Mouse (Mus musculus) heart, postnatal 0 days (tissue): ENCODE data around the gene Inpp4a. TPM values are rescaled to one million over a fixed set of nuclear protein-coding genes. Genes with fewer than 3 reads are reported as not detected.
A peak's percentile ranks its signal among the peaks of the same experiment; 100 is the strongest.

Experiments used
- ATAC-seq: fragments of 200-750 bp; cut with Nextera tagmentation; 2 replicates; pipeline ENCODE4 v1.8.0; 2017; ENCODE audit warnings: low read depth, moderate number of reproducible peaks, moderate library complexity; ENCODE audit not compliant: insufficient read depth
- DNase-seq: peaks from one replicate; pipeline ENCODE4 v3.0.0-alpha.2; 2016; ENCODE audit warnings: low spot score
- H3K27ac ChIP-seq: fragments of 300-500 bp; sonication (generic); 2 replicates; pipeline ENCODE4 v1.5.1; 2014; ENCODE audit warnings: low read depth, mild to moderate bottlenecking
- H3K27me3 ChIP-seq: fragments of 300-500 bp; sonication (generic); 2 replicates; pipeline ENCODE4 v1.6.1; 2014; ENCODE audit warnings: low read length, mixed read lengths; ENCODE audit not compliant: control insufficient read depth, insufficient read depth
- H3K36me3 ChIP-seq: fragments of 300-500 bp; sonication (generic); replicated peaks from 2 replicates; pipeline ENCODE4 v1.6.1; 2014; ENCODE audit warnings: low read length, mixed read lengths; ENCODE audit not compliant: control insufficient read depth, insufficient read depth
- H3K4me1 ChIP-seq: fragments of 300-500 bp; sonication (generic); 2 replicates; pipeline ENCODE4 v1.6.1; 2014; ENCODE audit warnings: antibody characterized with exemption; ENCODE audit not compliant: control insufficient read depth, insufficient read depth
- H3K4me2 ChIP-seq: fragments of 300-500 bp; sonication (generic); 2 replicates; pipeline ENCODE4 v1.6.1; 2014; ENCODE audit warnings: low read depth, mild to moderate bottlenecking, low read length, moderate library complexity
- H3K4me3 ChIP-seq: fragments of 300-500 bp; sonication (generic); 2 replicates; pipeline ENCODE4 v1.5.1; 2014; ENCODE audit warnings: low read depth, low read length
- H3K9ac ChIP-seq: fragments of 300-500 bp; sonication (generic); replicated peaks from 2 replicates; pipeline ENCODE4 v1.6.1; 2014; ENCODE audit warnings: low read depth, low read length, mixed read lengths
- H3K9me3 ChIP-seq: fragments of 300-500 bp; sonication (generic); replicated peaks from 2 replicates; pipeline ENCODE4 v1.6.1; 2016; ENCODE audit warnings: low read length; ENCODE audit not compliant: control insufficient read depth
- CTCF ChIP-seq: IDR thresholded peaks from 2 replicates; pipeline ENCODE4 v1.5.1; 2016; ENCODE audit warnings: antibody characterized with exemption, control low read depth, low read depth
- EP300 ChIP-seq: IDR thresholded peaks from 2 replicates; pipeline ENCODE4 v1.6.1; 2016; ENCODE audit warnings: antibody characterized with exemption, low read depth
- WGBS: fragments of 180-500 bp; shearing (Covaris S2); extraction: QIAGEN DNeasy Blood & Tissue Kit; methylation state at CpG from one replicate; pipeline ENCODE4 v1.1.7; 2014; 5-methylcytosine and 5-hydroxymethylcytosine counted together
- polyA plus RNA-seq: library from polyadenylated mRNA; unstranded; fragments of >200 nt; fragmentation: Nextera tagmentation; extraction: Ambion mirVana; gene quantifications from 2 replicates; pipeline ENCODE4 v1.2.1, GENCODE M21; 2015
- total RNA-seq: library from RNA; depleted of rRNA; stranded (reverse); fragments of >200 nt; gene quantifications from 2 replicates; pipeline ENCODE4 v1.2.3, GENCODE M21; 2014; ENCODE audit warnings: low replicate concordance

Gene Inpp4a
- total and polyA plus RNA-seq, 2 experiments from 2014 or later: 8.8 to 9.5 TPM

GRCm38 (mm10) chr1:37386448-37386971 is 86.8 kb downstream of the Inpp4a start:
- Histone ChIP-seq H3K4me3 (no peak overlapping the region), H3K27me3 (no peaks in the 10 kb centered on the region), H3K9ac (no peak overlapping the region), H3K36me3 (peaks cover 5% of the 10 kb centered on the region), H3K9me3 (no peaks in the 10 kb centered on the region), H3K4me1 (peaks cover 20% of the 10 kb centered on the region), H3K27ac (peak overlapping the region; percentile 59), H3K4me2 (no peak overlapping the region)
- 25% methylated on average over 7 of the region's 7 CpGs for WGBS
- DNase-seq: peak; percentile 26
- TF ChIP-seq EP300 (0 out of 2 replicates have a peak, but pooled peaks have one; percentile 19), CTCF (no peak)
- ATAC-seq: peak; percentile 66

- DNase-seq (no peak), ATAC-seq (no peak)
- H3K4me1 ChIP-seq: no peaks in the 10 kb centered on the region
- TF ChIP-seq EP300 (no peak), CTCF (no peak)
- no peaks in the 10 kb centered on the region for H3K9me3 ChIP-seq
- H3K4me3 ChIP-seq: no peak overlapping the region
- peaks cover 17% of the 10 kb centered on the region for H3K36me3 ChIP-seq
- H3K27me3 ChIP-seq: no peaks in the 10 kb centered on the region
- H3K27ac ChIP-seq: no peak overlapping the region
- 48% methylated on average over 5 of the region's 5 CpGs for WGBS
- no peak overlapping the region for H3K9ac ChIP-seq
- H3K4me2 ChIP-seq: no peak overlapping the region
Observed at GRCm38 (mm10) chr1:37393174-37393573, 93.5 kb downstream of the Inpp4a start.

GRCm38 (mm10) chr1:37396481-37396880 is 96.8 kb downstream of the Inpp4a start:
- Histone ChIP-seq H3K4me1 (no peaks in the 10 kb centered on the region; the same call in 1 of the 2 replicates), H3K9ac (no peak overlapping the region), H3K27me3 (no peaks in the 10 kb centered on the region), H3K4me2 (no peak overlapping the region), H3K4me3 (no peak overlapping the region), H3K9me3 (no peaks in the 10 kb centered on the region), H3K36me3 (peaks cover 12% of the 10 kb centered on the region), H3K27ac (no peak overlapping the region)
- TF ChIP-seq CTCF (no peak), EP300 (no peak)
- DNase-seq (no peak), ATAC-seq (no peak)
- 89% methylated on average over 1 of the region's 1 CpGs for WGBS

- H3K4me2 ChIP-seq: no peak overlapping the region
- TF ChIP-seq EP300: no peak
- no peak for TF ChIP-seq CTCF
- 60% methylated on average over 3 of the region's 3 CpGs for WGBS
- DNase-seq: no peak
- H3K9ac ChIP-seq: no peak overlapping the region
- H3K27ac ChIP-seq: no peak overlapping the region
- no peaks in the 10 kb centered on the region for H3K9me3 ChIP-seq
- H3K36me3 ChIP-seq: peaks cover 12% of the 10 kb centered on the region
- ATAC-seq: no peak
- no peaks in the 10 kb centered on the region for H3K27me3 ChIP-seq
- no peak overlapping the region for H3K4me3 ChIP-seq
- H3K4me1 ChIP-seq: no peaks in the 10 kb centered on the region; the same call in 1 of the 2 replicates
Observed at GRCm38 (mm10) chr1:37398961-37399360, 99.3 kb downstream of the Inpp4a start.

GRCm38 (mm10) chr1:37399734-37400133 is 100.1 kb downstream of the Inpp4a start:
- H3K27me3 ChIP-seq: no peaks in the 10 kb centered on the region
- ATAC-seq (peak; percentile 50; the same call in 1 of the 2 replicates), DNase-seq (peak; percentile 30)
- peaks cover 15% of the 10 kb centered on the region for H3K36me3 ChIP-seq
- TF ChIP-seq EP300 (no peak), CTCF (no peak)
- H3K4me1 ChIP-seq: no peaks in the 10 kb centered on the region; the same call in 1 of the 2 replicates
- H3K27ac ChIP-seq: no peak overlapping the region
- H3K9ac ChIP-seq: no peak overlapping the region
- H3K4me3 ChIP-seq: no peak overlapping the region
- no peaks in the 10 kb centered on the region for H3K9me3 ChIP-seq
- H3K4me2 ChIP-seq: 0 out of 2 replicates have a peak overlapping the region, but pooled peaks have one; percentile 13
- 39% methylated on average over 8 of the region's 8 CpGs for WGBS

GRCm38 (mm10) chr1:37401687-37402086 is 102.0 kb downstream of the Inpp4a start:
- DNase-seq (peak; percentile 57), ATAC-seq (peak; percentile 39; the same call in 1 of the 2 replicates)
- Histone ChIP-seq H3K4me2 (no peak overlapping the region), H3K4me1 (no peaks in the 10 kb centered on the region; the same call in 1 of the 2 replicates), H3K9ac (no peak overlapping the region), H3K36me3 (peaks cover 5% of the 10 kb centered on the region), H3K9me3 (no peaks in the 10 kb centered on the region), H3K27me3 (no peaks in the 10 kb centered on the region), H3K27ac (no peak overlapping the region), H3K4me3 (no peak overlapping the region)
- 44% methylated on average over 4 of the region's 4 CpGs for WGBS
- TF ChIP-seq EP300: no peak
- peak; percentile 83 for TF ChIP-seq CTCF
